Mouse (Mus musculus) ES-Bruce4 (cell line): Measurements from ENCODE around the gene Scube1.
A peak's percentile ranks its signal among the peaks of the same experiment; 100 is the strongest.

Experiments used
- CTCF ChIP-seq: IDR thresholded peaks from one replicate; pipeline ENCODE4 v1.8.1; 2011; ENCODE audit warnings: low read depth, low read length
- EP300 ChIP-seq: IDR thresholded peaks from 2 replicates; pipeline ENCODE4 v1.6.1; 2011; ENCODE audit warnings: low read depth, low read length; ENCODE audit not compliant: insufficient read depth
- POLR2A ChIP-seq: IDR thresholded peaks from one replicate; pipeline ENCODE4 v1.8.1; 2011; ENCODE audit warnings: low read length; ENCODE audit not compliant: insufficient read depth

- TF ChIP-seq CTCF = no peak
- TF ChIP-seq POLR2A = peak; percentile 63
- 0 out of 2 replicates have a peak, but pooled peaks have one; percentile 2 for TF ChIP-seq EP300
Observed at GRCm38 (mm10) chr15:83594513-83595363, 130.1 kb downstream of the Scube1 start, which contains the start of gene Ttll12.
